Mouse (Mus musculus) brain, embryonic 14.5 days (tissue): ENCODE results near the gene Rdh1.
"Not testable (repeated sequence)": the region's sequence is repeated elsewhere in the genome, so short reads cannot be mapped to it uniquely, and the experiment has no call there.

Source experiments
- CTCF ChIP-seq: fragments of 200-500 bp; IDR thresholded peaks from 2 replicates; pipeline ENCODE4 v1.5.1; 2012; ENCODE audit warnings: inconsistent platforms, mild to moderate bottlenecking, moderate library complexity, borderline replicate concordance; ENCODE audit not compliant: insufficient read depth, insufficient read length; ENCODE audit errors: extremely low read depth
- POLR2A ChIP-seq: fragments of 200-500 bp; IDR thresholded peaks from 2 replicates; pipeline ENCODE4 v1.6.1; 2012; ENCODE audit warnings: mild to moderate bottlenecking, inconsistent platforms, borderline replicate concordance; ENCODE audit not compliant: poor library complexity, insufficient read depth, insufficient read length, severe bottlenecking; ENCODE audit errors: extremely low read depth

DNA sequence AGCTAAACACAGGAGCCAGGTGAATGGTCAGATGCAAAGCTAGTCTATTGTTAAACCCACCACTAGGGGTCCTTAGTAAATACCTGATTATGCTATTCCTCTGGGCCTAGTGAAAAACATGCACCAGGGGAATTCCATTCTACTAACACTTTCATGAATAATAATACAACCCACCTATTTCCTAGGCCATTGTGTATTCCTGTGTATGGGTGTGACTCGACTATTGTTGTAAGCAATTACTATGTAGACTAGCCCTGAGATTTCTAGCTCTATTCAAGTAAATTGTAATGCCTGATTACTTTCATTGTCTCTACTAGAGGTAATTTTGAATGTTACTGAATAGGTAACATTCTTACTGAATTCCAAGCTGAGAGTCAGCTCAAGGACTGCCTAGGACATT lies 25.9 kb downstream of the Rdh1 start:
- not testable (repeated sequence) for TF ChIP-seq CTCF, POLR2A
